Mouse (Mus musculus) c-Kit-positive CD71-positive TER-119-positive erythroid progenitor cells, embryonic 14.5 days (primary cell): ENCODE results near the gene Use1.

Experiments used
- DNase-seq: peaks from one replicate; pipeline ENCODE4 v3.0.0-alpha.2; 2013; ENCODE audit warnings: low spot score

Gene Use1

DNA sequence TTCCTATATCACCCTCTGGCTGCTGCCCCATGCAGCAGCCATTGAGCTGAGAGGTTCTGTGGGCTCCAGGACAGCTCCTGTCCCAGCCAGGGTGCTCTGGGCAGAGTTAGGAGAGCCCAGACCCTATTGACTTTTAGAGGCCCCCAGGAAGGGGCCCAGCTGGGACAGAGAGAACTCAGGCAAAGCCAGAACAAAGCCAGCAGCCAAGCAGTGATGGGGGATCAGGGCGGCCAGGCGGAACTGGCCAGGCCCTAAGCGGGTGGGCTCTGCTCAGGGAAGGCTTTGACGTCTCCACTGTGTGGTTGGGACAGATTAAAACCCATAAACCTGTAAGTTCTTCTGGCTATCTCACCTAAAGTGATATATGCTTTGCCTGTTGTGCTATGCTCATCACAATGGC, 12.4 kb downstream of the Use1 start:
- no peak for DNase-seq

GRCm38 (mm10) chr8:71379512-71380075, 12.9 kb downstream of the Use1 start:
- no peak for DNase-seq

GRCm38 (mm10) chr8:71380178-71381171, 13.8 kb downstream of the Use1 start:
- DNase-seq: no peak

DNA sequence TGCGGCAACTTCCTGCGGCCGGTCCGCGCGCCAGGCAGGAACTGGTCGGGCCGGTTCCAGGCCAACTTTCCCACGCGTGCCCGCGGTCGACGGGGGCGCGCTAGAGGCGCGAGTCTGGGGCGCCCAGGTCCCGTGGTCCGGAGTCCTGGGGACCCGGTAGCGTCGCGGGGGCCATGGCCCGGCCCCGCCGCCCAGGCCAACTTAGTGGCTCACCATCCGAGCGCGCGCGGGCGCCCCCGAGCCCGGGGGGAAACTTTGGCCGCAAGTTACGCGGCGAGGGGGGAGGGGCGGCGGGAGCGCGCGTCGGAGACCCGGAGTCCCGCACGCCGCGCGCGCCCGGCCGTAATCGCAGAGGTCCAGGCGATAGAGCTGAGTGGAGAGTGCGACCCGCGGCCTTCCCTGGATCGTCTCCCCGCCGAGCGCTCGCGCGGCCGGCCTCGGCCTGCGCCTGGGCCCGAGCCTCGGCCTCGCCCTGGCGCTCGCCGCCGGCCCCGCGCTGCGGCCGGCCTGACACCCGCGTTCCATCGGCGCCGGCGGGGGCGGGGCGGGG, 14.8 kb downstream of the Use1 start, which contains the start of gene Nr2f6:
Nr2f6 (minus strand) TSS at position 540 of the 550 bp plus-strand sequence.
- no peak for DNase-seq

DNA sequence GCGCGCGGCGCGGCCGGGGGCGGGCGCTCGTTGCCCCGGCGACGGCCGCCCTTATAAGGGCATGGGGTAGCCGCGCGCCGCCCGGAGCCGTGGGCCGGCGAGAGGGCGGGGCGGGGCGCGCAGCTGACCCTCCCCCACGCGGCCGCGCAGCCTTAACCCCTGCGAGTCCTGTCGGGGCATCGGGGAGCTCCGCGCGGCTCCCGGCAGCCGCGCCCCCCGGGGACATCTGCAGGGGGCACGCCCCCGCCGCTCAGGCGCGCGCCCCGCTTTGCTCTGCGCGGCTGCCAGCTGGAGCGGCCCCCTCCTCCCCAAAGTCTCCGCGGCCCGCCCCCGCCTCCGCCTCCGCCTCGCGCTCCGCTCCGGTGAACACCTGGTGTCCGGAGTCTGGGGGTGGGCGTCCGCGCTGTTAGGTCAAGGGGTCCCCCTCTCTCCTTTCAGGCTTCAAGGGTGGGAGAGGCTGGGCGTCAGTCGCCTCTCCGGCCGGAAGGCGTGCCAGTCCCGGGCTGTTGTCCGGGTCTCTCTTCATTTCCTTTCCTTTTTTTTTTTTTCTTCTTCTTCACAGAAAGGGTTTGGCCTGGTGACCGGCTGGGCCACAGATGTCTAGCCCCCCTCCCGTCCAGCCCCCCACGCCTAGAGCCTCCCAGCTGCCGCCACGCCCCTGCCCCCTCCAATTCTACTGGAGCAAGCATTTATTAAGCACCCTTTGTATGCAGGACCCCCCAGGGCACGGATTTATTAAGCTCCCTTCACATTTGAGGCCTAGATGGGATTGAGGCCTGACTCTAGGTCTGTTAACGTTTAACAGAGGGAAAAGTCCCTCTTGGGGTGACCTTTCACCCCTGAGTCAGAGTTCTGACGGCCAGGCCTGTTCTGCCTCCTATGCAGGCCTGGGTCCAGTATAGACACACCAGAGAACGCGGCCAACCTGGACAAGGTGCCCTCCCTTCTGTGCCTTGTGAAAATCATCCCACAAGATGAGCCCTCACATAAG, 15.6 kb downstream of the Use1 start:
- DNase-seq: no peak

- DNase-seq: no peak
Observed at GRCm38 (mm10) chr8:71383396-71383795, 16.7 kb downstream of the Use1 start.

GRCm38 (mm10) chr8:71383860-71384259, 17.2 kb downstream of the Use1 start:
- DNase-seq: no peak

DNA sequence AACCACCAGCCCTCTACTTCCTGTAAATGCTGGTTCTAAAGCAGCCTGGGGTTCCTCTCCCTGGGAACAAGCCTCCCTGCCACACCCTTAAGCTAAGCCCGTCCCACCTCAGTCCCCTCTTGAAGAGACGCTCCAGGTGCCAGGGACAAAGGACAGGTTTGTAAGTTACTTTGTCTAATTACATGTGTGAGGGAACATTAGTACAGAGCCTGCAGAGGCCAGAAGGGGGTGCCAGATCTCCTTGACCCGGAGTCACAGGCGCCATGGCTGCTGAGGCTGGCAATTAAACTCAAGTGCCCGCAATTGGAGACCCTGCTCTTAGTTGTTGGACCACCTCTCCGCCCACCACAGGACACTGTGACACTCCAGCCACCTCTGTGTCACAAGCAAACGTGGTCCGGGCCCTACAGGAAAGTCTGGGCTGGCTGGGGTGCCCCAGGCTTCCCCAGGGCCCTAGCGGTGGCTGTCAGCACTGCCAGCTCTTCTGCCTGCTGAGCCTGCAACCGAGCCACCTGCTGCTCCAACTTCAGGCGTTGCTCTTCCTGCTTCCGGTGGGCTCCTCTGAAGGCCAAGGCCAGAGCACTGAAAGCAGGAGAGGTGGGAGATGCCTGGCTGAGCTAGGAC, 18.7 kb downstream of the Use1 start:
- DNase-seq: no peak

DNA sequence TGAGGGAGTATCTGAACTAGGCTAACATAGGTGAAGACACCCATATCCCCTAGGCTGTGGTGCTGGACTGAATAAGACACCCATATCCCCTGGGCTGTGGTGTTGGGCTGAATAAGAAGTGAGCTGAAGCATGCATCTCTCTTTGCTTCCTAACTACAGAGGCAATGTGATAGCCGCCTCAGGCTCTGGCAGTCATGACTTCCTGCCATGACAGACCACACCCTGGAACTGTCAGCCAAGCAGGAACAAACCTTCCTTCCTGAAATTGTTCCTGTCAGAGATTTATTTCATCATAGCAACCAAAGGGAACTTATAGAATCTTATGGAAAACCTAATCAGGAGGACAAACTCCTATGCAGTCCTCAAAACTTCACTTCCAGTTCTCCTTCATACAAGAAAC, 21.6 kb downstream of the Use1 start:
- no peak for DNase-seq

DNA sequence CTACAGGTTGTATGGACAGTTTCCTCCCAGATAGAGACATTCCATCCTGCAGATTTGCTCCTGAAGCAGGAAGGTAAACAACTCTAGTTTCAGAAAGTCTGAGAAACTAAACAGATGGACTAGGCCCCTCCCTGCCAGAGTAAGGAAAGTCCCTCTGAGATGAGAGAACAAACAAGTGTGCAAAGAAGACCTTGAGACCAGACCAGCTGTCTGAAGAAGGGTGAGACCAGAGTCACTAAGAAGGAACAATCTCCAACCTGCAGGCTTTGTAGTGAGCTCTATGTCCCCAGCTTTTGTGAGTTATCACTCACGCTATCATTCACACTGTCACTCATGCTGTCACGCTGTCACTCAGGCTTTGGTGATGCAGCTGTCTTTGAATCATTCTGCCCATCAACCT, 25.0 kb downstream of the Use1 start:
- no peak for DNase-seq

DNA sequence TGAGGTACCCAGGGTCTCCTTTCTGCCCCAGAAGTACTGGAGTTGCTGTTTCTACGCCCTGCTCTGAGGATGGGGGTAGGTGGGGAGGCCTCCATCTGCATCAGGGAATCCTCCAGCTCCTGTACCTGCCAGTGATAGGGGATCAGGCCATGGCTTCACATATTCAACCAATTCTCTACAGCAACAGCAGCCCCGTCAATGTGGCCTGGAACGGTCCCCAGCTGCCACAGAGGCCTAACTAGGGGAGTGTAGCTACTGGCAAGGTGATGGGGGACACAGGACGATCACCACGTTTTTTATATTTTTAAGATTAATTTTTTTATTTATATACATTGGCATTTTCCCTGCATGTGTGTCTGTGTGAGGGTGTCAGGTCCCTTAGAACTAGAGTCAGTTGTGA, 25.7 kb downstream of the Use1 start:
- no peak for DNase-seq

DNA sequence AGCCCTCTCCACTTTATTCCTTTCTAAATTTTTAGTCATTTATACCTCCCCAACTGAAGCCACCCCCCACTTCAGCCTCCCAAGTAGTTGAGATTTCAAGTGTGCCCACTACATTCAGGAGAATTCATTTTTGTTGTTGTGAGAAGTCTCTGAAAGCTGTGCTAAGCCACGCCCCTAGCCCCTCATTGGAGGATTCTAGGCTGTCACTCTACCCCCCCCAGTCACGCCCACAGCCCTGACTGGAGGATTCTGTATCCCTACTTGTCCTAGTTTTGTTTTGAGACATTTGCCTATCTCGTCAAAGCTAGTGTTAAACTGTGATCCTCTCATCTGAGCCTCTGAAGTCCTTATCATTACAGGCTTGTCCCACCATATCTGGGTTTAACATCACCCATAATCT, 26.2 kb downstream of the Use1 start:
- DNase-seq: no peak

DNA sequence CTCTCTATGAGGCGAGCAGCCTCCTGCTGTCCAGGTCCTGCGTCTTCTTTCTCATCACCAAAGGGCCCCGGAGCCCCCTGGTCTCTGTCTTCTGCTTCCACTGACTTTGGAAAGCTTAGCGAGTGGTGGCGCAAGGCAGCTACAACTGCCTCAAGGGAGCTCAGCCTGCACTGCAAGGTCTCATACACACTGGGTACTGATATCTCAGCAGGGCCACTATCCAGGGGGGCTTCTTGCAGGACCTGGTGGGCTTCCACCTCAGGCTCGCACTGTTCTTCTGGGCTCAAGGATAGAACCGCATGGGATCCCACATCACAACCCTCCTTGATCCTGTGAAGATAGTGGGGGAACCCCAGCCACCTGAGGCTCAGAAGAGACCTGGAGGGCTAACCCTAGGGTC, 27.8 kb downstream of the Use1 start:
- no peak for DNase-seq

- no peak for DNase-seq
Observed at GRCm38 (mm10) chr8:71395071-71395470, 28.4 kb downstream of the Use1 start.

DNA sequence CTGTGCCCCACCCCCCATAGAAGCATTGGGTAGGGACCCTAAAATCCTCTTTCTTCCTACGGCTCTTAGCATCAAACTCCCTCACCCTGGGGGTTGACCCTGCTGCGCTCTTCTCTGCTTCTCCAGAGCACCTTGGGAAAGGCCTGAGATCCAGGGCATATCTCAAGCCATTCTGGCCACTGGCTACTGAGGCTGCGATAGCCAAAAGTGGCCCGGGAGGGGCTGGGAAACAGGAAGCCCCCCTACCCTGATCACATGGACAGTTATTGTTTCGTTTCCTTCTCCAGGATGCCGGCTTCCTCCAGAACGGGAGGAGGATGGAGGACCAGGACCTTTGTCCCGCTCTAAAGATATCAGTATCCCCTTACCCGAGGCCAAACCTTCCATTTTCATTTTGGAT, 29.0 kb downstream of the Use1 start, which contains the start of gene Ushbp1:
Ushbp1 (minus strand) TSS at position 174 of the 400 bp plus-strand sequence.
- DNase-seq: no peak

GRCm38 (mm10) chr8:71396639-71397305, 30.1 kb downstream of the Use1 start, which contains the start of gene Babam1:
TSS of gene Babam1 (plus strand) at chr8:71396861.
- peak; percentile 94 for DNase-seq

DNA sequence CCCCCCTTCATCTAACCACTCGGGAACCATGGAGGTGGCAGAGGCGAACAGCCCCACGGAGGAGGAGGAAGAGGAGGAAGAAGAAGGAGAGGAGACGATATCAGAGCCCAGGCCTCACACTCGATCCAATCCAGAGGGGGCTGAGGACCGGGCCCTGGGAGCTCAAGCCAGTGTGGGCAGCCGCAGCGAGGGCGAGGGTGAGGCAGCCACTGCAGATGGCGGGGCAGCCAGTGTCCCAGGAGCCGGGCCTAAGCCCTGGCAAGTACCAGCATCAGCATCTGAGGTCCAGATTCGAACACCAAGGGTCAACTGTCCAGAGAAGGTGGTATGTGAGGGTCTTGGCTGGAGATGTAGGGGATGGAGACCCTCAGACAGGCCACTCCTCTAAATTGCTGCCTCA, 31.1 kb downstream of the Use1 start:
- no peak for DNase-seq

DNA sequence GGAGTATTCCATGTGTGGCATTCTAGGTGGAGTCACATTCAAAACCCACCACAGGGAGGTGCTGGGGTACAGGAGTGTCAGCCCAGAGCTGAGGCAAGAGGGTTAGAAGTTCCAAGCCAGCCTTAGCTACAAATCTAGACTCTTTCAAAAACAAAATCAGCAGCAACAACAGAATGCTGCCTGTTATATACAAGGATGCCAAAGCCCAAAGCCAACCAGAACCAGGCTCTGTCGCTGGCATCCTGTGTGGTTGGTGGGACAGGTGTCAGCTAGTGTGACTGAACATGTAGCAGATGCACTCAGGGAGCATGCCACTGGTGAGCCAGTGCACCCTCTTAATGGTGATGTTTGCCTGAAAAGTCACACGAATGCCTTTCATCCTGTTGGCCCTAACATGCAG, 34.2 kb downstream of the Use1 start:
- DNase-seq: no peak

DNA sequence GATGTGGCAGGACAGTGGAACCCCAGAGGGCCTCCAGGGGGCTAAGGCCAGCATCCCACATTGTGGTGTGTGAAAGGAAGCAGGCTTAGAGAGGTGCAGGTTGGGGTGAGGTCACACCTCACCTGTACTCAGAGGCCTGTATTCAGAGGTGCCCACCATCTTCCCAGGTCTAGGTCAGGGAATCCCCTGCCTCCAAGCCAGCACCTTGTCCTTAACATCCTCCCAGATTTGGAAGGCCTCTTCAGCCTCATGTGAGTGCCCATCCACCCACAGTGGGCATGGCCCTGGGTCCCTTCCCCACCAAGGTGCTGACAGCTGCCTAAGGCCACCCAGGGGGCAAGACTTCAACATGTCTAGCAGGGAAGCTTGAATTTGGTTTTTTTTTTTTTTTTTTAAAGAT, 34.8 kb downstream of the Use1 start:
- no peak for DNase-seq

- DNase-seq: no peak
Observed at GRCm38 (mm10) chr8:71402446-71402964, 35.9 kb downstream of the Use1 start.
